Mouse (Mus musculus) CH12.LX (cell line): ENCODE measurements around the gene Atf3. TPM values are rescaled to one million over a fixed set of nuclear protein-coding genes. Genes with fewer than 3 reads are reported as not detected.

ENCODE experiments used
- DNase-seq: peaks from one replicate; pipeline ENCODE4 v3.0.0-alpha.2; 2013; ENCODE audit errors: extremely low read depth
- H3K27ac ChIP-seq: 2 replicates; pipeline ENCODE4 v1.5.1; 2012; ENCODE audit warnings: low read depth, mild to moderate bottlenecking, control low read depth, moderate library complexity; ENCODE audit not compliant: insufficient read depth
- H3K27me3 ChIP-seq: replicated peaks from 2 replicates; pipeline ENCODE3; 2012; ENCODE audit warnings: inconsistent platforms
- H3K36me3 ChIP-seq, 2 experiments: replicated peaks in 1 of 2; 2 replicates each; pipeline versions ENCODE3 to v1.6.1; 2012; ENCODE audit warnings: inconsistent platforms in 1 of 2, low read length in 1 of 2, mild to moderate bottlenecking in 1 of 2, mixed read lengths in 1 of 2, moderate library complexity in 1 of 2; ENCODE audit not compliant: control insufficient read depth in 1 of 2, insufficient read depth in 1 of 2
- H3K4me1 ChIP-seq, 2 experiments: 2 replicates each; pipeline ENCODE4 v1.6.1; 2012; ENCODE audit warnings: inconsistent platforms in 1 of 2, moderate library complexity in 1 of 2; ENCODE audit not compliant: insufficient read depth in 2 of 2, control insufficient read depth in 1 of 2
- H3K4me2 ChIP-seq: 2 replicates; pipeline ENCODE4 v1.6.1; 2012; ENCODE audit warnings: low read depth, mild to moderate bottlenecking, control low read depth; ENCODE audit not compliant: poor library complexity, insufficient read depth, severe bottlenecking
- H3K4me3 ChIP-seq, 3 experiments: fragments of 150-350 bp in 1 of 3; sonication (generic) in 1 of 3; replicated peaks in 1 of 3; 2 replicates each; pipeline versions ENCODE3 to v1.5.1; 2011 to 2012; ENCODE audit warnings: low read depth in 2 of 3, low read length in 2 of 3, mild to moderate bottlenecking in 2 of 3, moderate library complexity in 2 of 3, control low read depth in 1 of 3, improper control_type of control experiment in 1 of 3, inconsistent platforms in 1 of 3, mixed read lengths in 1 of 3; ENCODE audit not compliant: poor library complexity in 1 of 3
- H3K79me2 ChIP-seq: replicated peaks from 2 replicates; pipeline ENCODE4 v1.6.1; 2012; ENCODE audit warnings: mild to moderate bottlenecking, moderate library complexity; ENCODE audit not compliant: control insufficient read depth, poor library complexity, insufficient read depth, severe bottlenecking; ENCODE audit errors: extremely low read depth
- H3K9ac ChIP-seq: 2 replicates; pipeline ENCODE4 v1.6.1; 2012; ENCODE audit warnings: low read depth, mild to moderate bottlenecking, control low read depth, moderate library complexity; ENCODE audit not compliant: insufficient read depth
- H3K9me3 ChIP-seq: replicated peaks from 2 replicates; pipeline ENCODE3; 2012; ENCODE audit warnings: low read length, inconsistent platforms, mixed read lengths
- BHLHE40 ChIP-seq: IDR thresholded peaks from 2 replicates; pipeline ENCODE4 v1.6.1; 2011; ENCODE audit warnings: mild to moderate bottlenecking, low read depth, low read length, improper control_type of control experiment
- CHD1 ChIP-seq: IDR thresholded peaks from 2 replicates; pipeline ENCODE4 v1.6.1; 2012; ENCODE audit warnings: low read depth, low read length, improper control_type of control experiment, inconsistent platforms
- CTCF ChIP-seq, 2 experiments: IDR thresholded peaks in 1 of 2; conservative IDR thresholded peaks in 1 of 2; 2 replicates each; pipeline ENCODE4 v1.5.1; 2011 to 2012; ENCODE audit warnings: low read depth in 2 of 2, low read length in 2 of 2, improper control_type of control experiment in 1 of 2, inconsistent platforms in 1 of 2, mild to moderate bottlenecking in 1 of 2, moderate library complexity in 1 of 2
- ELF1 ChIP-seq: IDR thresholded peaks from 2 replicates; pipeline ENCODE4 v1.6.1; 2014; ENCODE audit warnings: low read depth, mild to moderate bottlenecking, inconsistent platforms, low read length, improper control_type of control experiment
- EP300 ChIP-seq: IDR thresholded peaks from 2 replicates; pipeline ENCODE4 v1.6.1; 2011; ENCODE audit warnings: low read length, improper control_type of control experiment
- ETS1 ChIP-seq: conservative IDR thresholded peaks from 2 replicates; pipeline ENCODE4 v1.6.1; 2012; ENCODE audit warnings: low read depth, mild to moderate bottlenecking, inconsistent platforms, low read length, improper control_type of control experiment, moderate library complexity
- GABPA ChIP-seq: IDR thresholded peaks from 2 replicates; pipeline ENCODE4 v1.6.1; 2012; ENCODE audit warnings: low read depth, low read length, improper control_type of control experiment, inconsistent platforms; ENCODE audit not compliant: insufficient replicate concordance
- HCFC1 ChIP-seq: IDR thresholded peaks from 2 replicates; pipeline ENCODE4 v1.6.1; 2012; ENCODE audit warnings: low read depth, mild to moderate bottlenecking, inconsistent platforms, low read length, improper control_type of control experiment
- IRF4 ChIP-seq: IDR thresholded peaks from 2 replicates; pipeline ENCODE4 v1.6.1; 2014; ENCODE audit warnings: low read depth, mild to moderate bottlenecking, inconsistent platforms, low read length, improper control_type of control experiment
- JUN ChIP-seq: IDR thresholded peaks from 2 replicates; pipeline ENCODE4 v1.6.1; 2011; ENCODE audit warnings: low read depth, mild to moderate bottlenecking, low read length, improper control_type of control experiment, moderate library complexity; ENCODE audit not compliant: insufficient read depth
- JUND ChIP-seq: conservative IDR thresholded peaks from 2 replicates; pipeline ENCODE4 v1.6.1; 2011; ENCODE audit warnings: low read depth, low read length, improper control_type of control experiment
- KAT2A ChIP-seq: IDR thresholded peaks from 2 replicates; pipeline ENCODE4 v1.6.1; 2012; ENCODE audit warnings: low read length, improper control_type of control experiment, inconsistent platforms; ENCODE audit not compliant: insufficient replicate concordance
- MAFK ChIP-seq: IDR thresholded peaks from 2 replicates; pipeline ENCODE4 v1.6.1; 2011; ENCODE audit warnings: low read length, improper control_type of control experiment; ENCODE audit not compliant: insufficient replicate concordance
- MAX ChIP-seq: IDR thresholded peaks from 2 replicates; pipeline ENCODE4 v1.6.1; 2011; ENCODE audit warnings: low read length, improper control_type of control experiment
- MAZ ChIP-seq: IDR thresholded peaks from 2 replicates; pipeline ENCODE4 v1.6.1; 2012; ENCODE audit warnings: low read depth, mild to moderate bottlenecking, inconsistent platforms, low read length, improper control_type of control experiment, moderate library complexity
- MEF2A ChIP-seq: IDR thresholded peaks from 2 replicates; pipeline ENCODE4 v1.6.1; 2014; ENCODE audit warnings: low read depth, mild to moderate bottlenecking, inconsistent platforms, low read length, improper control_type of control experiment, borderline replicate concordance
- MXI1 ChIP-seq: IDR thresholded peaks from 2 replicates; pipeline ENCODE4 v1.6.1; 2011; ENCODE audit warnings: mild to moderate bottlenecking, low read depth, low read length, improper control_type of control experiment
- MYC ChIP-seq: IDR thresholded peaks from 2 replicates; pipeline ENCODE4 v1.6.1; 2011; ENCODE audit warnings: low read depth, mild to moderate bottlenecking, improper control_type of control experiment, low read length
- NELFE ChIP-seq: IDR thresholded peaks from 2 replicates; pipeline ENCODE4 v1.6.1; 2011; ENCODE audit warnings: low read depth, low read length, improper control_type of control experiment
- PAX5 ChIP-seq: IDR thresholded peaks from 2 replicates; pipeline ENCODE4 v1.6.1; 2012; ENCODE audit warnings: low read length, inconsistent platforms, mixed read lengths
- RAD21 ChIP-seq: IDR thresholded peaks from 2 replicates; pipeline ENCODE4 v1.6.1; 2011; ENCODE audit warnings: low read depth, mild to moderate bottlenecking, low read length, improper control_type of control experiment, moderate library complexity
- RCOR1 ChIP-seq: conservative IDR thresholded peaks from 2 replicates; pipeline ENCODE4 v1.6.1; 2012; ENCODE audit warnings: low read depth, mild to moderate bottlenecking, inconsistent platforms, low read length, improper control_type of control experiment
- SIN3A ChIP-seq: IDR thresholded peaks from 2 replicates; pipeline ENCODE4 v1.6.1; 2012; ENCODE audit warnings: low read length, improper control_type of control experiment, inconsistent platforms
- SMC3 ChIP-seq: IDR thresholded peaks from 2 replicates; pipeline ENCODE4 v1.6.1; 2011; ENCODE audit warnings: low read depth, low read length, improper control_type of control experiment
- TCF12 ChIP-seq: IDR thresholded peaks from 2 replicates; pipeline ENCODE4 v1.6.1; 2014; ENCODE audit warnings: low read depth, mild to moderate bottlenecking, inconsistent platforms, low read length, improper control_type of control experiment
- UBTF ChIP-seq: IDR thresholded peaks from 2 replicates; pipeline ENCODE4 v1.6.1; 2012; ENCODE audit warnings: low read depth, mild to moderate bottlenecking, inconsistent platforms, low read length, improper control_type of control experiment, moderate library complexity
- USF2 ChIP-seq: conservative IDR thresholded peaks from 2 replicates; pipeline ENCODE4 v1.6.1; 2011; ENCODE audit warnings: low read depth, low read length, improper control_type of control experiment
- ZC3H11A ChIP-seq: IDR thresholded peaks from 2 replicates; pipeline ENCODE4 v1.6.1; 2012; ENCODE audit warnings: low read depth, mild to moderate bottlenecking, inconsistent platforms, low read length, improper control_type of control experiment
- ZMIZ1 ChIP-seq: IDR thresholded peaks from 2 replicates; pipeline ENCODE4 v1.6.1; 2012; ENCODE audit warnings: low read depth, mild to moderate bottlenecking, inconsistent platforms, low read length, improper control_type of control experiment
- dilution Hi-C: fragments of 300-500 bp; cut with MboI; formaldehyde crosslinking; loops from 2 replicates; pipeline ENCODE4 v1.14.3; 2020; ENCODE audit warnings: low sequenced_read_pairs; ENCODE audit not compliant: extremely low pct_unique_long_range_greater_than_20kb, extremely low pct_ligation_motif_present
- in situ Hi-C: fragments of 300-500 bp; cut with MboI; formaldehyde crosslinking; loops from 3 replicates; pipeline ENCODE4 v1.14.3; 2019; ENCODE audit warnings: low sequenced_read_pairs, low pct_ligation_motif_present, low pct_unique_long_range_greater_than_20kb, mixed read lengths
- polyA plus RNA-seq: library from polyadenylated mRNA; unstranded; fragments of >175 nt; gene quantifications from 2 replicates; pipeline ENCODE4 v1.2.1, GENCODE M21; 2012; ENCODE audit warnings: low read depth; ENCODE audit not compliant: insufficient read length
- total RNA-seq, 2 experiments: library from RNA; depleted of rRNA; stranded (reverse); fragments of 300-350 nt in 1 of 2; fragments of >200 nt in 1 of 2; gene quantifications; 2 replicates each; pipeline ENCODE4 v1.2.3; 2012 to 2014

Atf3 gene
- total and polyA plus RNA-seq, 3 experiments, result 25.1 to 39.7 (median 32.9) TPM

GRCm38 (mm10) chr1:191131692-191132091 is 86.1 kb downstream of the Atf3 start:
- H3K4me1 ChIP-seq, result 0 out of 4 replicates have a peak, but pooled peaks cover 0 to 10% of the 10 kb centered on the region in 2 experiments
- H3K9ac ChIP-seq, result no peak overlapping the region
- no peaks in the 10 kb centered on the region for H3K36me3 ChIP-seq
- dilution Hi-C loops, result no loop called here
- H3K4me3 ChIP-seq, result no peak overlapping the region
- in situ Hi-C loops, result loop anchor here (5.0 kb wide), 1 partner anchor 46 kb away; no protein-coding TSS in a partner anchor
- H3K27ac ChIP-seq, result no peak overlapping the region
- no peak for DNase-seq
- no peaks in the 10 kb centered on the region for H3K27me3 ChIP-seq
- no peak for TF ChIP-seq MAFK
- no peak for TF ChIP-seq ETS1
- no peak for TF ChIP-seq PAX5
- TF ChIP-seq JUN, result no peak
- TF ChIP-seq EP300, result no peak
- no peak for TF ChIP-seq BHLHE40
- TF ChIP-seq SMC3, result no peak
- TF ChIP-seq GABPA, result no peak
- H3K79me2 ChIP-seq, result no peaks in the 10 kb centered on the region
- H3K4me2 ChIP-seq, result no peak overlapping the region
- H3K9me3 ChIP-seq, result peaks cover 16% of the 10 kb centered on the region

- Histone ChIP-seq H3K4me2 (peak overlapping the region; percentile 55), H3K27ac (no peak overlapping the region), H3K9ac (no peak overlapping the region)
- TF ChIP-seq TCF12, result peak; percentile 76
- TF ChIP-seq MXI1, result 0 out of 2 replicates have a peak, but pooled peaks have one; percentile 41
- TF ChIP-seq KAT2A, result 0 out of 2 replicates have a peak, but pooled peaks have one; percentile 14
- no peak for TF ChIP-seq CHD1
- no peak for TF ChIP-seq RCOR1
- TF ChIP-seq UBTF, result peak; percentile 88
- TF ChIP-seq ZC3H11A, result peak; percentile 96
- TF ChIP-seq JUN, result no peak
- TF ChIP-seq MAZ, result peak; percentile 68; the same call in 1 of the 2 replicates
- TF ChIP-seq ZMIZ1, result no peak
- peak; percentile 82 for TF ChIP-seq MEF2A
- peak; percentile 100 for TF ChIP-seq SMC3
- TF ChIP-seq ELF1, result peak; percentile 60
- TF ChIP-seq JUND, result no peak
- peak; percentile 66; the same call in 1 of the 2 replicates for TF ChIP-seq SIN3A
- peak; percentile 97 for TF ChIP-seq RAD21
- peak; percentile 50; the same call in 1 of the 2 replicates for TF ChIP-seq NELFE
- peak; percentile 40; the same call in 1 of the 2 replicates for TF ChIP-seq HCFC1
- TF ChIP-seq USF2, result no peak
- TF ChIP-seq CTCF (conservative IDR thresholded peaks at IDR 0.05 in 1 of 2, IDR thresholded peaks at IDR 0.05 in 1 of 2; ENCODE audit: low read depth in 2 of 2, low read length in 2 of 2), result peak; percentile 21 to 98; a peak in 3 of 4 replicates
- TF ChIP-seq IRF4, result peak; percentile 77; the same call in 1 of the 2 replicates
- no peak for TF ChIP-seq GABPA
- peak; percentile 40; the same call in 1 of the 2 replicates for TF ChIP-seq MAX
- TF ChIP-seq BHLHE40, result peak; percentile 56
- 0 out of 2 replicates have a peak, but pooled peaks have one; percentile 23 for TF ChIP-seq MYC
- TF ChIP-seq ETS1, result 0 out of 2 replicates have a peak, but pooled peaks have one; percentile 29
These were observed 91.8 kb downstream of the Atf3 start for GRCm38 (mm10) chr1:191125811-191126638.

More at GRCm38 (mm10) chr1:191125811-191126638, 91.8 kb downstream of the Atf3 start:
- peaks cover 22 to 42% of the 10 kb centered on the region in 2 experiments for H3K4me1 ChIP-seq
- H3K27me3 ChIP-seq, result no peaks in the 10 kb centered on the region
- dilution Hi-C loops (no loop called here), in situ Hi-C loops (loop anchor here (5.0 kb wide), 1 partner anchor 34 kb away; no protein-coding TSS in a partner anchor)
- peak; percentile 83 for DNase-seq
- peak overlapping the region in 2 of 3 experiments; percentile 7 to 10 for H3K4me3 ChIP-seq
- no peaks in the 10 kb centered on the region for H3K79me2 ChIP-seq
- H3K36me3 ChIP-seq, result no peaks in the 10 kb centered on the region
- peaks cover 18% of the 10 kb centered on the region for H3K9me3 ChIP-seq
